Mouse (Mus musculus) cerebellum, adult 8-10 months (tissue): ENCODE data around the gene Fignl1.

Experiments used
- DNase-seq: peaks from one replicate; pipeline ENCODE4 v3.0.0; 2022

Fignl1 gene

GRCm38 (mm10) chr11:11831940-11832754 is 23.4 kb upstream of the Fignl1 start:
- DNase-seq: no peak

DNA sequence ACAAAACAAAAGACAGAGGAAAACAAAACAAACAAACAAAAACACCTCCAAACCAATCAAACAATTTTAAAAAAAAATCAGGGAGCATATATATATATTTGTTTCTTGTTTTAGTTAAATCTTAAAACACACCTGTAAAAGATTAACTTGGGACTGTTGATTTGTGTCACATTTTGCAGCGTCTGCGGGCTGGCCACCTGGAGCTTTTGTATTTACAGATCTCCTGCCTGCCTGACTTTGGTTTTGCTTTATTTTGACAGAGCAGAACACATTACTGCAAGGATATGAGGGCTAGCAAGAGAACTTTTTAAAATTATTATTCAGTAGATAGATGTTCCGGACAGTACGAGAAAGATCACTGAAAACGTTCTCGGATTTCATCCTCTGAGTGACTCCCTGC is 22.8 kb upstream of the Fignl1 start:
- no peak for DNase-seq

GRCm38 (mm10) chr11:11830884-11831495 is 22.2 kb upstream of the Fignl1 start:
- DNase-seq: no peak

- DNase-seq: no peak
These were observed 20.6 kb upstream of the Fignl1 start for GRCm38 (mm10) chr11:11829161-11830000.

DNA sequence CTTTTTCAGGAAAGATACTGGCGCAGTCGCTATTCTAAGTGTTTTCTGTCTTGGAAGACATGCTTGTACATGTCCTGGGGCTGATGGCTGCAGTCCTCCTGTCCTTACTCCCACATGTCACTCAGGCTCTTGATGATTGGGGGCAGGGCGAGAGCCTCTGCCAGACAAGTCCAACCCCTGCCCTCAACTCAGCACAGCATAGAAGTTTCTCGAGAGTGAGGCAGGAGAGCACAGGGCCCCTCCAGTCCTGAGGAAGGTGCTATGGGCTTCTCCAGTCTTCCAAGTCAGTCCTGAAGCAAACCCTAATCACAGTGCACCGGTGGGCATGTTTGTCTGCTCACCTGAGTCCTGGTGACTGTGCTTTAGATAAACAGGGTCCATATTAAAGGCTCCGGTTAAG is 20.0 kb upstream of the Fignl1 start:
- DNase-seq: no peak

- no peak for DNase-seq
These were observed 19.5 kb upstream of the Fignl1 start for GRCm38 (mm10) chr11:11828251-11828650.

- DNase-seq: no peak
These were observed 17.7 kb upstream of the Fignl1 start for GRCm38 (mm10) chr11:11826475-11826874.

- DNase-seq: no peak
These were observed 16.9 kb upstream of the Fignl1 start for GRCm38 (mm10) chr11:11825670-11826069.

- no peak for DNase-seq
These were observed 16.3 kb upstream of the Fignl1 start for GRCm38 (mm10) chr11:11824970-11825635.

DNA sequence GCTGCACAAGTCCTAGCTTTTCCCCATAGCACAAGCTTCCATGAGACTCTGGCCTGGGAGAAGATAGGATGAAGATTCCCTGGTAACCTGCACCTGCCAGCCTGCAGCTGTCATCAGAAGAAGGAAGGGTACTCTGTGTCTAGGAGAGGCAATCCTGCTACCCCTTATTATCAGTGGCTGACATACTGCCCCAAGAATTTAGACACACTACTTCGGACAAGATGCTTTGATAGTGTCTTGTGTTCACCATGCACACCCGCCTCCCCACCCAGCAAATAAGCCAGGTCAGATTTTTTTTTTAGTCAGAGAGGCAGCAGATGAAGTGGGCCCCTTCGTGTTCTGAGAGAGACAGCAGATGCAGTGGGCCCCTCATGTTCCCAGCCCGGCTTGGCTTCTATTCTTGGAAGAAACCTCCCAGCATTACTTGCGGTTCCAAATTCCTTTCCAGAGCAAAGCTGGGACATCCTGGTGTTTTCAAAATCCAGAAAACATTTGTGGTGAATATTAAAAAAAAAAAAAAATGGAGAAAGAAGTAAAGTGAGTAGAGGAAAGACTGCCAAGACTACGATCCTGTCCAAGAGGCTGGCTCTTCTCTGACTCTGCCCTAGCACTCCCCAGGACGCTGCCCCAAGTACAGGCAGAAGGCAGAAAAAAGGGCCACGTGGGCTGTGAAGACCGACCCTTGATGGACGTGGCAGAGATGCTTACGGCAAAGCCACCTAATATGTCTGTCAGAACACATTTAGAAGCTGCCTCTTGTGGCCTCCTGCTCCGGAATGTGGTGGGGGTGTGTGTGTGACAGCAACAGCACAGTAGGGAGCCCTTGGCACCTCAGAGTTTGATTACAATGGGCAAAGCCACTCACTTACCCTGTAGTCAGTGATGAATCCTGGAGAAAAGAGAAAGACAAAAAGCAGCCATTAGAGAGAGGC is 15.5 kb upstream of the Fignl1 start:
- no peak for DNase-seq

DNA sequence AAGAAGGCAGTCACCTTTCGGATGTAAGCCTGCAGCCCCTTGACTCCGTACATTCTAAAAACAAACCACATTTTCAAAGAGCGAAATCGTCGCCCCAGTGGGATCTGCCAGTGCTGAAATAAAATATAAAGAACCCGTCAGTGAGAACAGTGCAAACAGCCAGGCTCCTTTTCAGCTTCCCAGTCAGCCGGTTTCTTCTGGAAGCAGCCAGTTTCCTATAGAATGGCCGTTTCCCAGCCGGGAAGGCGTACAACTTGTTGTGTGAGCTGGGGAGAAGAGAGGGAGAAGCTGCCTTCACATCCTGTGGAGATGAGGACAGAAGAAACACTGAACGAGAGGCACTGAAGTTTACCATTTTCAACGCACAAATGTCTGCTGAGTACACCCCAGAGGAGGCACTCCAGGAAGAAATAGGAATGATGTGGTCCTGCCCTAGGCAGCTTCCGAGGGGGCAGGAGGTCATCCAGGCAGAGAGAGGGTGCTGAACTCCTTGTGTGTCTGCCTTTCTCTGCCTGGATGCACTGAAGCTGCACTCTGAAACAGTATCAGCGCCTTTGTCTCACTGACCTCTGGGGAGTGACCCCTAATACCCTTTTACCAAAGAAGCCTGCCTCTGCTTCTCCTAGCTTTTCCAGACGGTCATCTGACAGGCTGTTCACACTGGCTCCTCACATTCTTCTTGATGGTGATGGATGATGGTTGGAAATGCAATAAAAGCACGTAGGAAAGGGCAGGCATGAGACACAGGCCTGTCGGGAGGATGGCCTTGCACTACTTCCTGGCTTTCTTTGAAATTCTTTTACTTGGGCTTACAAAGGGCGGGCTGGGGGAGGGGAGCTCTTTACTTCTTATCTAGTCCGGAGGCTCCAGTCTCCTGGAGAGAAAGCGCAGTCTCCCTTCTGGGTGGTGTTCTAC is 13.7 kb upstream of the Fignl1 start:
- no peak for DNase-seq

- DNase-seq: no peak
These were observed 12.7 kb upstream of the Fignl1 start for GRCm38 (mm10) chr11:11821387-11821975.

DNA sequence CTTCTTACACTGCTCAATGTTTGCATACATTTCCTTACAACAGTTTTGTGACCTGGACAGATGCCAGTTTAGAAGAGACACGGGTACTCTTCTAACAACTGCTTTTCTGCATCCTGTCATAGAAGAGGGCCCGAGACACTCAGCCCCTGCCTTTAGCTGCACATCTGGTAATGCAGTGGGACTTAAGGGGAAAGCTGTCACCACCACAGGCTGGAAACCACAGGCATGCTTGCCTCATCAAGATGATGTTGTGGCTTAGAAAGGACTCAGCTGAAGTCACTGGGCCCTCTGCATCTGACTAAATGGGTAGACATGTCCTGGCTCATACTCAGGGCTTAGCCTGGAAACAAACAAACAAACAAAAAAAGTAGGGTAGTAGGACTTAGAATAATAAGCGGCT is 12.0 kb upstream of the Fignl1 start:
- DNase-seq: no peak

DNA sequence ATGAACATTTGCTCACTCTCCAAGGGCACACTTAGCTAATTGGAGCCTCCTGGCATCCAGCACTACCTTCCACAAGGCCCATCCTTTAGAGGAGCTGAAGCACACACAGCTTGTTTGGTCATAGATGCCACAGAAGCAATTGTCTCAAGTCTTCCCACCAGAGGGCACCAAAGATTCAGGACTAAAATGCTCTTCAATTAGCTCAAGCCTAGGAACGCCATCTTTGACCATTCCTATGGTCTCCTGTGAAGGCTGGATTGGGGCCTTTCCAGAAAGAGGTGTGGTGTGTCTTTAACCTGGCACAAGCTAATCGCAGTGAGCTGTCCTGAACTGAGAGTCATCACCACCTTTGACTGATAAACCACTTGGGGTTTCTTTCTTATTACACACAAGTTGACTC is 11.5 kb upstream of the Fignl1 start:
- peak; percentile 63 for DNase-seq

DNA sequence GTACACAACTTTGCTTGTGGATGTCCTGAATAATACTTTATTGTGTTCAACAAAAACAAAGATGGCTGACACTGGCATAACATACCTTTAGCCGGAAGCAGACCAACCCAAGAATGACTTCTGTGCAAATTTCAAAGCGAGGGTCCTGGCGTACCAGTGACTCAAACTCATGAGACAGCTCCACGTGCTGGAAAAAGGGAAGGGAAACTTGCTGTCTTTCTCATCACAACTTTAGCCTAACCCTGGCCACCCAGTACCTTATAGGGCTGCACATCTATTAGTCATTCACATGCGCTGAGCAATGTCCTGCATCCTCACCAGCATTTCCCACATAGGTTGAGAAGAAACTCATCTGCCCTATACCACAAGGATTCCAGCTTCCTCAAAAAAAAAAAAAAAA is 10.4 kb upstream of the Fignl1 start:
- DNase-seq: no peak

GRCm38 (mm10) chr11:11818797-11819196 is 10.0 kb upstream of the Fignl1 start:
- DNase-seq: no peak

GRCm38 (mm10) chr11:11815737-11816136 is 7.0 kb upstream of the Fignl1 start:
- no peak for DNase-seq

DNA sequence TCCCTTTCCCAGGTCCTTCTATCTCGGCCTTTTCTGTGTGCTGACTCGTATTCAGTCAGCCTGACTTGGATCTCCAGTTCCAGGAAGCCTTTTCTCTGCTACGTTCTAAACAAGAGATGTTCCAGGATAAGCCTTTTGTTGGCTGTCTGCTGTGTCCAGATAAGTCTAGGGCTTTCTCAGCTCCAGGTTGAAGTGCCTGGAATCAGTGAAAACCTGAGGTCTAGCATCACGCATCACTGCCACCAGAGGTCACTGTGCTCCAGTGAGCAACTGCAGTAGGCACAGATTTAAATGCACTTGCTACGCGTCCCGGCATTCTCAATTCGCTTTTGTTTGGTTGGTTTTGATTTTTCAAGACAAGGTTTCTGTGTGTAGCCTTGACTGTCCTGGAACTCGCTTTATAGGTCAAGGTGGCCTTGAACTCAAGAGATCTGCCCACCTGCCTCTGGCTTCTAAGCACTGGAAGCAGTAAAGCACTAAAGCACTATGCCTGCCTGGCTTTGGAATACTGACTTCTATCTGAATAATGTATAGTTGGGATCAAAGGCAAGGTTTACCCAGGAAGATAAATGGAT is 3.2 kb upstream of the Fignl1 start:
- DNase-seq: peak; percentile 57

GRCm38 (mm10) chr11:11809404-11810175 is 828 bp upstream of the Fignl1 start:
- DNase-seq: no peak
